Mouse (Mus musculus): ENCODE data around the gene Ndufb10. TPM values are rescaled to one million over a fixed set of nuclear protein-coding genes. Genes with fewer than 3 reads are reported as not detected.

The Ndufb10 gene
- total RNA-seq, 4 experiments from 2014 or later = 975 to 1,073 (median 990) TPM

Other genes with a start within 250 kb of the Ndufb10 start
- gene Mlst8, start 245.4 kb downstream of the Ndufb10 start, total RNA-seq (2022) = 10 to 100 TPM; 10.5 to 11.8 (median 11.0) TPM
- under 1 TPM; 0.16 to 0.23 (median 0.19) TPM for gene Caskin1, start 235.9 kb downstream of the Ndufb10 start, total RNA-seq (2022)
- 10 to 100 TPM; 37.0 to 50.9 (median 42.7) TPM for gene Traf7, start 196.5 kb downstream of the Ndufb10 start, total RNA-seq (2022)
- gene Rab26, start 190.3 kb downstream of the Ndufb10 start, total RNA-seq (2022) = under 1 TPM in 3 of 4 experiments, not detected in 1; 0.23 to 0.50 (median 0.25) TPM
- gene Pkd1, start 174.6 kb downstream of the Ndufb10 start, total RNA-seq (2022) = 10 to 100 TPM; 27.8 to 43.0 (median 34.9) TPM
- gene Tsc2, start 91.8 kb downstream of the Ndufb10 start, total RNA-seq (2022) = 100 to 1,000 TPM; 123 to 135 (median 133) TPM
- 1 to 10 TPM; 2.6 to 3.5 (median 2.8) TPM for gene Nthl1, start 91.8 kb downstream of the Ndufb10 start, total RNA-seq (2022)
- gene Slc9a3r2, start 74.2 kb downstream of the Ndufb10 start, total RNA-seq (2022) = 100 to 1,000 TPM in 2 of 4 experiments, 10 to 100 TPM in 2; 87.7 to 110 (median 101) TPM
- not detected for gene Npw, start 66.0 kb downstream of the Ndufb10 start, total RNA-seq (2022)
- 10 to 100 TPM; 14.3 to 17.0 (median 15.9) TPM for gene Zfp598, start 54.8 kb downstream of the Ndufb10 start, total RNA-seq (2022)
- under 1 TPM in 2 of 4 experiments, not detected in 2; 0.14 to 0.24 TPM for gene Syngr3, start 34.5 kb downstream of the Ndufb10 start, total RNA-seq (2022)
- 10 to 100 TPM; 20.0 to 22.2 (median 21.1) TPM for gene Gfer, start 28.3 kb downstream of the Ndufb10 start, total RNA-seq (2022)
- under 1 TPM; 0.49 to 0.84 (median 0.58) TPM for gene Noxo1, start 28.2 kb downstream of the Ndufb10 start, total RNA-seq (2022)
- gene Tbl3, start 16.8 kb downstream of the Ndufb10 start, total RNA-seq (2022) = 10 to 100 TPM; 14.4 to 21.6 (median 17.3) TPM
- gene Rnf151, start 6.4 kb downstream of the Ndufb10 start, total RNA-seq (2022) = under 1 TPM in 1 of 4 experiments, not detected in 3; 0.23 TPM
- gene Rps2, start 6.4 kb downstream of the Ndufb10 start, total RNA-seq (2022) = 100 to 1,000 TPM; 631 to 768 (median 679) TPM
- gene Rpl3l, start 3.3 kb upstream of the Ndufb10 start, total RNA-seq (2022) = 100 to 1,000 TPM; 389 to 453 (median 417) TPM
- gene Msrb1, start 12.2 kb upstream of the Ndufb10 start, total RNA-seq (2022) = 100 to 1,000 TPM; 172 to 208 (median 186) TPM
- gene Hs3st6, start 28.5 kb upstream of the Ndufb10 start, total RNA-seq (2022) = not detected
- gene Meiob, start 79.8 kb upstream of the Ndufb10 start, total RNA-seq (2022) = under 1 TPM in 1 of 4 experiments, not detected in 3; 0.19 TPM
- gene Hagh, start 115.7 kb upstream of the Ndufb10 start, total RNA-seq (2022) = 10 to 100 TPM; 78.0 to 97.5 (median 87.2) TPM
- gene Fahd1, start 125.9 kb upstream of the Ndufb10 start, total RNA-seq (2022) = 10 to 100 TPM; 85.1 to 94.4 (median 88.7) TPM
- 10 to 100 TPM in 2 of 4 experiments, 1 to 10 TPM in 2; 7.8 to 14.5 (median 11.1) TPM for gene Igfals, start 141.5 kb upstream of the Ndufb10 start, total RNA-seq (2022)
- gene Nubp2, start 161.9 kb upstream of the Ndufb10 start, total RNA-seq (2022) = 10 to 100 TPM; 17.2 to 20.1 (median 19.2) TPM
- gene Spsb3, start 162.2 kb upstream of the Ndufb10 start, total RNA-seq (2022) = 10 to 100 TPM; 25.8 to 29.3 (median 27.7) TPM
- gene Eme2, start 170.6 kb upstream of the Ndufb10 start, total RNA-seq (2022) = 10 to 100 TPM; 19.4 to 23.5 (median 21.1) TPM
- gene Mrps34, start 170.6 kb upstream of the Ndufb10 start, total RNA-seq (2022) = 100 to 1,000 TPM in 2 of 4 experiments, 10 to 100 TPM in 2; 88.8 to 125 (median 109) TPM
- 10 to 100 TPM; 29.0 to 31.4 (median 29.5) TPM for gene Nme3, start 172.0 kb upstream of the Ndufb10 start, total RNA-seq (2022)
- gene Mapk8ip3, start 212.5 kb upstream of the Ndufb10 start, total RNA-seq (2022) = 10 to 100 TPM; 55.0 to 69.0 (median 62.5) TPM
- gene Jpt2, start 236.2 kb upstream of the Ndufb10 start, total RNA-seq (2022) = 10 to 100 TPM in 2 of 4 experiments, 1 to 10 TPM in 2; 6.4 to 12.8 (median 9.6) TPM

Data from heart, adult 8-10 months (tissue).